Mouse (Mus musculus) embryo, embryonic 11 days (tissue): ENCODE measurements around the gene Slc27a5.
A peak's percentile ranks its signal among the peaks of the same experiment; 100 is the strongest.

ENCODE experiments used
- DNase-seq: peaks from one replicate; pipeline ENCODE4 v3.0.0-alpha.2; 2015

Gene Slc27a5

DNA sequence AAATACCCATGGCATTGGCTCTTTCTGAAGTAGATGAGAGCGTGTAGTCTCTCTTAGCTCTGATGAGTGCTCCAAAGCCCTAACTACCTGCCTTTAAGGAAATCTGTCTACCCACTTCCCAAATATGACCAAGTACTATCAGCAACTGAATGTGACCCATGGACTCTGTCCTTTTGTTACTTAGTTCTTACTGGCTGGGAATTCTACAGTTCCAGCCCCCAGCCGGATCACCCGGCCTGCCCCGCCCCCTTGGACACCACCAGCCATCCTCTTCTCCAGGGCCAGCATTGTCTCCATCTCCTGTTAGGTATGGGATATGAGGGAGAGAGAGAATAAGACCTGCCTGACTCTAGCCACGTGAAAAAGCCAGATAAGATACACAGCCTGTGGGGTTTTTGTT is at the start of gene Slc27a5:
Slc27a5 (minus strand) TSS at position 140 of the 400 bp plus-strand sequence.
- no peak for DNase-seq

DNA sequence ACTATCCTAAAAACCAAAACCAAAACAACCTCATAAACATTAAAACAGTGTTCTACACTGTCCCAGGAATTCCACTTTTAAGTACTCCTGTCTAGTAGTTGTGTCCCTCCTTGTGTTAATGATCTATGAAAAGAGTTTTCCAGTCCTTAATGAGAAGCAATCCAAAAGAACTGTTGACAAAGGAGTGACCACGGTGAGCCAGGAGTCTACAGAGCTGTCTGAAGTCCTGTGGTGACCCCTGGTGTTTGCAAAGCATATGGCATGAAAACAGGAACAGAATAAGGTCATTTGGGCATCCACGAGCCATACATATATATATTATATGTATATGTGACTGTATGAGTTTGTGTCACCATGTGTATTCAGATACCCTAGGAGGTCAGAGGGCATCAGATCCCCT is 48.1 kb upstream of the Slc27a5 start:
- DNase-seq: peak; percentile 78

DNA sequence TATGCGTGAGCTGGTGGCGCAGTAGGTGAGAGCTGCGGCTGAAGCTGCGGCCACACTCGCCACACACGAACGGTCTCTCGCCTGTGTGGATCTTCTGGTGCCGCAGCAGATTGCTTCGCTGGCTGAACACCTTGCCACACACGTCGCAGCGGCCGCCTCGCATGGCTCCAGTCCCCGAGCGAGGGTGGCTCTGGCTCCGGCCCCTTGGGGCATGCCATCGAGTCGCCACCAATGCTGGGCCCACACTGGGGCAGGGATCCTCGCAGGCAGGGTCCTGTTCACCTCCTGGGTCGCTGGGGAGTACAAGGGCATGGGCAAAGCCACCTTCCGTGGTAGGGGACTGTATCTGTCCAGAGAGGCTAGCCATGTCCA is 46.2 kb upstream of the Slc27a5 start:
- no peak for DNase-seq

DNA sequence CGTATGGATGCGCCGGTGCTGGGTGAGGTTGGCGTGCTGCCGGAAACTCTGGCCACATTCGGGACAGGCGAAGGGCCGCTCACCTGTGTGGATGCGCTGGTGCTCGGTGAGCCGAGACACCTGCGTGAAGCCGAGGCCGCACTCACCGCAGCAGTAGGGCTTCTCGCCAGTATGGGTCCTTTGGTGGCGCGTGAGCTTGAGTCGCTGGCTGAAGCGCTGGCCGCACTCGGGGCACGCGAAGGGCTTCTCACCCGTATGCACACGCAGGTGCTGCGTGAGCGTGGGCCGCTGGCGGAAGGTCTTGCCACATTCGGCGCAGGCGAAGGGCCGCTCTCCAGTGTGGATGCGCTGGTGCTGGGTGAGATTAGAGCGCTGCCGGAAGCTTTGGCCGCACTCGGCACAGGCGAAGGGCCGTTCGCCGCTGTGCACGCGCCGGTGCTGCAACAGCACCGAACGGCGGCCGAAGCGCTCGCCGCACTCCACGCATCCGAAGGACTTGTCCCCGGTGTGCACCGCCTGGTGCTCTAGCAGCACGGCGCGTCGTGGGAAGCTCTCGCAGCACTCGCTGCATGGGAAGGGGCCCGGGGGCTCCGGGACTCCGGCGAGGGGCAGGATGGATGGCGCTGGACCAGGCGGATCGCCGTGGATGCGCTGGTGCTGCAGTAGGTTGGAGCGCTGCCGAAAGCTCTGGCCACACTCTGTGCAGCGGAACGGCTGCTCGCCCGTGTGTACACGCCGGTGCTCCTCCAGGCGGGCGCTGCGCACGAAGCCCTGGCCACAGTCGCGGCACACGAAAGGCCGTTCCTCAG is 45.7 kb upstream of the Slc27a5 start:
- peak; percentile 65 for DNase-seq

DNA sequence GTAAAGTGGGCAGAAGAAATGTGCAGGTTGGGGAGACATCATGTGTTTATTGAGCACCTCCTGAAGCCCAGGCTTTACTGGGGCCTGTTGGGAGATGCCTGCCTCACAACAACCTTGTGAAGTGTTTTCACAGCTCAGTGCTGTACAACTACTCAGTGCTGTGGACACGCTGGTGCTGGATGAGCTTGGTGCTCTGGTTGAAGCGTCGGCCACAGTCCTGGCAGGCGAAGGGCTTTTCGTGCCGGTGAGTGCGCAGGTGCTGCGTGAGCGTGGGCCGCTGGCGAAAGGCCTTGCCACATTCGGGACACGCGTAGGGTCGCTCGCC is 45.1 kb upstream of the Slc27a5 start:
- no peak for DNase-seq

DNA sequence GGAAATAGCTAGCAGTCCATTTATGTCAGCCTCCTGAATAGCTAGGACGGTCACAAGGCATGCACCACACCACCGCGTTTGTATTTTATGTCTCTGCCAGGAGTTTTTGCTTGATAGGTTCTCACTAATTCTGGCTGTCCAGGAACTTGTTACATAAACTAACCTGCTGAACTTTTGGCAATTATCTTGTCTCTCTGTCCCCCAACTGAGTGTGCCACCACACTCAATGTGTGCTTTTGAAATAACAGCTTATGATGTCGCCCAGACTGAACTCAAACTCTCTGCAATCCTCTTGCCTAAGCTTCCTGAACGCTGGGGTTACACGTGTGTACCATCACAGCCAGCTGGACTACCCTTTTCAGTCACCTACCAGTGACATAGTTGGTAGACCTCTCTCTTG is 44.5 kb upstream of the Slc27a5 start:
- no peak for DNase-seq

DNA sequence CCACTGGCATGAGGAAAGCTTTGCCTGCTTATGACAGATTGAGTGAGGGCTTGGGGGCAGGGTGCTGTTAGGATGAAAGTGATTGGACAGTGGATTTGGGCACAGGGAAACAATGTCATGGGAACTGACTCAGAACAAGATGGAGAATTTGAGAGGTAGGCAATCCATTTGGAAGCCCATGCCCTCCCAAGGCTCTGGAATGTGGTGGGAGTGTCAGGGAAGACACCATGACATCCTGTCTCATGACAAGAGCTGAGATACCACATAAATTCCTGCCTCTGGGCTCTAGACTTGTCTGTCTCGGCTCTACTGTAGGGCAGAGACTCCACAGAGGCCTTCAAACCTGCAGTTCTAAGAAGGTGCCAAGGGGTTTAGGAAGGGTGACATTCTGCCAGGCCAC is 43.3 kb upstream of the Slc27a5 start:
- no peak for DNase-seq

DNA sequence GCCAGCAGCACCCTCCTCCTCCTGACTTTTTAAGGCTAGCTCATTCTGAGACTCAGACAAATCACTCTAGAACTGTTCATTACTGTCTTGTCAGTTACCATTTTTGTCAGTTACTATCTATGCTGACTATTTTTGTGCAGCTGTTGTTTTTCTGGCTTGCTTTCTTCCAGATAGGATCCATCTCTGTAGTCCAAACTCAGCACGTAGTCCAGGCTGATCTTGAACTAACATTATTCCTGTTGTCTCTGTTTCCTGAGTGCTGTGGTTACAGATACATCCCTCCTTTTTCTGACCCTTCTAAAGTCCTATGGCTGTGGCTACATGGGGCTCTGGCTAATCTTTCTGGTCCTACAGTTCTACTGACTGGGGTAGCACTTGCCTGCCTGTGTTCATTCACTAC is 41.2 kb upstream of the Slc27a5 start:
- no peak for DNase-seq

DNA sequence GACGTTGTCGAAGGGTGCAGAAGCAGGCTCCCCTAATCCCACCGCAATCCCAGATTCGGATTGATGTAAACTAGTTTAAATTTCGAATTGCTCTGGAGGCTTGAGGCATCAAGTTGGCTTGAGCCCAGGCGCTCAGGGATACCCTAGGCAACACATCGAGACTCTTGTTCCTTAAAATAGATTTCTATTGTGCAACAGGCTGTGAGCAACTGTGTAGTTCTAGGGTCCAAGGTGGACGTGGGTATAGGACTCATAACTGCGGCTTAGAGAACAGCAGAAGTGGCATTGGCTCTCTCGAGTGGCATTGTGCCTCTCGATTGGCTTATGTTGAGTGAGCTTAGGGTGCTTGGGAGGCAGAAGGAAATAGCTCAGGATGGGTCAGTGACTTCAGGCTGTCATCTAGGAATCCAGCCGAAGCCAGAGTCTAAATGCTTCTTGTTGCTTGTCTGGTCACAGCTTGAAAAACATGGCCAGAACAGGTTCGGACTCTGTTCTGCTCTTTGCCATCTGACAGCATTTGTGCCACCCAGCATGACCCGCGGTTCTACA is 40.7 kb upstream of the Slc27a5 start:
- DNase-seq: no peak

DNA sequence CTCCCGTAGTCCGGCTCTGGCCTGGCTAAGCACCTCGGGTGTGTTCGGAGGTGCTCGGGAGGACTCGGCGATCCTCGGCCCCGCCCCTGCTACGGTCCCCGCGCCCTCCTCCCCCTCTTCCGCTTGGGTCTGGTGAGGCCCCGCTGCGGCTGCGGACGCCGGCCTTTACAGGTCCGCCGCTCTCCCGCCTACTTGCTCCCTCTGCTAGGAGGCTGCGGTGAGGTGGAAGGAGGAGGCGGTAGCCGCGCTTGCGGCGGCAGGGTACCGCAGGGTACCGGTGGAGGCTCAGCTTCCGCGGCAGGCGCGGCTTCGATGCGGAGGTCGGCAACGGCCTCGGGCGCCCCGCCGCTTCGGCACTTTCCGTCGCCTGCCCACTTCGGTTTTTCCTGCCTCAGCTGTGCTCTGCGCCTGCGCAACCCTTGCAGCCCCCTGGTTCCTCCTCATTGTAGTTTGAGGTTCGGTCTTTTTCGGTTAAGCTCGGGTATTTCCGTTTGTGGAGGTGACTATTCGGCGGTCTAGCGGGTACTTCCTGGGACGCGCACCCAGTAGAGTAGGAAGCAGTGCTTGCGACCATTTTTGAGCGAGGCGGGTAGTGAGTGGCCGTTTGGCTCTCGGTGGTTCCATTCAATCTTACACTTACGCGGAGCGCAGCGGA is 40.0 kb upstream of the Slc27a5 start, which contains the start of gene Ube2m:
Ube2m (minus strand) TSS at position 375 of the 655 bp plus-strand sequence.
- peak; percentile 99 for DNase-seq

DNA sequence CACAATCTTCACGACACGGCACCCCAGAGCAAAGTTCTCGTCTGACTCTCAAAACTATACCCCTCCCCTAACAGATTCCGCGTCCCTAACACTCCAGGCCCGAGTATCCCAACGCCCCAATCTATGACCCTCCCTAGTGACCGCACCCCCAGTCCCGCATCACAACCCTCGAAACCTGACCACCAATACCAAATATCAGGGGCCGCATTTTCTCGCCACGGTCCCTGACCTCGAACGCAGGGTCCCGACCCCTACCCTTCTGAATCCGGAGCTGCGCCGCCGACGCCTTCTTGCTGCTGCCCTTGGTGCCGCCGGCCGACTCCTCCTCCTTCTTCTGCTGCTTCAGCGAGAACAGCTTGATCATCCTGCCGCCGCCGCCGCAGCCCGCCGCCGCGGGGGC is 39.4 kb upstream of the Slc27a5 start:
- no peak for DNase-seq

DNA sequence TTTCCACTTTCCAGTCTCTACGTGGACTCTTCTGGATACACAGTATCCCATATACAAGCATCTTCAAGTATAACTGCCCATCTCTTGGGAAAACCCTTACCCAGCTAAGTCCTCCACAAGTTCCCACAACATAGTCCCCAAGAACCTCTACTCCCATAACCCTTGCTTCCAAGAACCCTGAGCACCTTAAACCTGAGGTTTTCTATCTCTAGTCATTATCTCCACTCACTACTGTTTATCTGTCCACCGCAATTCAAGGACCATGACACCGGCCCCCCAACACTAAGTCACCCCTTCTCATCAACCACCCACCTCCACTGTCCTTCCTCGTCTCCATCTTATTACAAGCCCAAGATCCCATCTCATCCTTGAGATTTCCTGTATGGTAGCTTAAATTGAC is 38.8 kb upstream of the Slc27a5 start:
- no peak for DNase-seq

DNA sequence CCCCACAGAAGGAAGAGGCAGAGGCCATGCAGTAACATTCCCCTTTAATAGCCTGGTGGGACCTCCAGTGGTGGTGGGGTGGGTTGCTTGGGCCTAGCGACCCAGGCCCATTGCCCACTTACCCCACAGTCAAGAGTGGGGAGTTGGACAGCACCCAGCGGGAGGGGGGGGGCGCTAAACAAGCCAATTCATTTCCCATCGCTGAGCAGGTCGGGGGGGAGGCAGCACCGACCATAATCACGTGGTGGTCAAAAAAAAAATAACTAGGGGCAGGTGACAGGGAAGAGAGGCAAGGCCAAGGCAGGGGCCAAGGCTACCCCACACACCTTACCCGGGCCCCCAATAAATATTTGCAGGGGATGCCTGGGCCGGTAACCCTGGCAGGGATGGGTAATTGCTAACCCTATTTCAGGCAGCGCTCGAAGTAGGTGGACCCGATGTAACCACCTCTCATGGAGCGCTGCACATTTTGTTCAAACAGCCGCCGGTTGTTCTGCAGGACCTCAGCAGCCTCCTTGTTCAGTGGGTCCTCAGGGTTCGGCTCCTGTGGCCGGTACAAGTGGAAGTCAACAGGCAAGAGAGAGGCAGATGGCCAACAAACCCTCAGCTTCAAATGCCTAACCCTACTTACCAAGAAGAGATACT is 37.3 kb upstream of the Slc27a5 start:
- no peak for DNase-seq

DNA sequence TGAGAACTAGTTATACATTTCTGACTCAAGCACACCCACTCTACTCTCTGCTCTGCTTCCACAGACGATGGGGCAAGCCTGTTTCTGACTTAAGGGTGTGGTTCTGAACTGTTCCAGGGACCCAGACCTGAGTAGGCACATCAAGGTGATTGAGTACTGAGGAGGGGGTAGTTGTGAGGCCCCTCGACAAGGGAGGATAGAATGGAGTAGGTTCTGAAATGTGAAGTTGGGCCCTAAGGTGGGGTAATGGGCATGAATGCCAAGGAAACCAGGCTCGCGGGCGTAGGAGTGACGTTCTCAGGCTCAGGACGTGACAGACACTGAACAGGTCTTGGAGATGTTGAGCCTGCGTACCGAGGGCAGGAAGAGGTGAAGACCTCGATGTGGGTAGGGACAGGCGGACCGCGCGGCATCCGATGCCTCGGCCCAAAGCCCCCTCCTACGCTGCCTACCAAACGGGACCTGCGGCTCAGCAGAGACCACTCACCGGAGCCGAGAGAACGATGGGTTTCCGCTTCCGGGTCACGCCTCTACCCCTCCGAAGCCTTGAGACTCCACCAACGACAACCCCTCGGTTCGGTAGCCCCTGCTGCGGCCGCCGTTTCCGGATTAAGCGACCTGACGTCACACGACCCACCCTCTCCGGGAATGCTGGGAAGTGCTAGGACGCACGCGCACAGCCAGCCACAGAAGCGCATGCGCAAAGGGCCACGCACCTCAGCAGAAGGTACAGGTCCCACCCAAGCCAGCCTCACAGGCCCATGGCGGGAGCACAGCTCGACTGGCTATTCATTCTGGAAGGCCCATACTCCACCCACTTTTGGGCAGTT is 36.4 kb upstream of the Slc27a5 start, which contains the start of gene Chmp2a:
Chmp2a (minus strand) TSS at position 660 of the 830 bp plus-strand sequence.
- peak; percentile 98 for DNase-seq

DNA sequence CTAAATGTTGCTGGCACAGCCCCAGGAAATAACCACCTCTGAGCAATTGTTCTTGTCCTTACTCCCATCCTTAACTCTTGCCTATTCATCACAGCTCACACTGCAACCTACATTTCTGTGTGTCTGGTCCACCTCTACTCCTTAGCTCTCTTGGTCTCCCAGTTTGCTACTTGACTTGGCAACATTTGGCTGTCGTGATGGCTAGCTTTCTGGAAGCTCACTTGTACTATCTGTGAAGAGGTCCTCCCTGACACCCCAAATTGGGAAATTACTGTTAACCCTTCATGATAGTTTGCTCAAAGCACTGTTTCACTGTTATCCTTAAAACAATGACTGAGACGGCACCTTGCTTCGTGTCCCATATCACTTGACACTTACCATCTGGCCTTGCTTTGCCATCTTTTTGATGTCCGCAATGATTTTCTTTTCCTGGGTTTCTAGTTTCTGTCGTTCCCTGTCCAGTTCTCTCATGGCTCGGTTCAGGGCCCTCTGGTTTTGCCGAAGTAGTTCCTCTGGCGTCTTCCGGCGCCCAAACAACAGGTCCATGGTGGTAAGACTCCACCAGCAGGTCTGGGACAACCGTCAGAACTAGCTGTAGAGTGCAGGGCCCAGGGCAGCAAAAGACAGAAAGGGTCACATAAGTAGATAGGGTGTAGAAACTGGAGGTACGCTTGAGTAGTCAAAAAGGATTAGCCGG is 35.6 kb upstream of the Slc27a5 start:
- DNase-seq: no peak

DNA sequence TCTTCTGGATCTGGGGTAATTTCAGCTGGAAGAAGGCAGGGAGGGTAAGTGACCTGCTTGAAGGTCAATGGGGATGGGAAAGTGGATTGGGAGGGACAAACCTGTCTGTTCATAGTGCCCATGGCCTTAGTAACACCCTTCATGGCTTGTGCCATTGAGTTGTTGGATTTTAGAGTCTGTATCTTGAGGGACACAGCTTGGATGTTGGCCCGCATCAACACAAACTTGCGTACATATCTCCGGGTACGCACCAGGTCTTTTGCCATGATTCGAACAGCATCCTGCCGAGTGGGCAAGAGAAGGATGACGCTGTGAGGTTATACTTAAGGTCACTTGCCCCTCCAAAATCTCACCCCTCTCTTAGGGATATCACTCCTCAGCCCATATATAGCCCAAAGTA is 34.5 kb upstream of the Slc27a5 start:
- DNase-seq: no peak

DNA sequence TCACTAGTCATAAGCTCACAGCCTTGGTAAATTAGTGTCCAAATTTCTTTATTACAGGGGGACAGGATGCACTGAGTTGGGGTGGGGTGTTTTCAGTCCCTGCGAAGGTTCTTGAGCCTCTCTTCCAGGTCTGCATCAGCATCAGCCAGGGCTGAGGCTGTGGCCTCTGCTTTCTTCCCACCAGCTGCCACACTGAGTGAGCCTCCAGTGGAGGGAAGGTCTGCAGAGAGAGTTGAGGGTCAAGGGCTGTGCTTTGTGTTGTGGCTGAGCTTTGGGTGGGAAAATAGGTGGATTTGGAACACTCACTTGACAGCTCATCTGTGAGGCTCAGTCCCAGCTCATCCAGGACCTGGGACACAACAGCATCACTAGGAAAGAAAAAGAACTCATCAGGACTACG is 34.0 kb upstream of the Slc27a5 start:
- no peak for DNase-seq

DNA sequence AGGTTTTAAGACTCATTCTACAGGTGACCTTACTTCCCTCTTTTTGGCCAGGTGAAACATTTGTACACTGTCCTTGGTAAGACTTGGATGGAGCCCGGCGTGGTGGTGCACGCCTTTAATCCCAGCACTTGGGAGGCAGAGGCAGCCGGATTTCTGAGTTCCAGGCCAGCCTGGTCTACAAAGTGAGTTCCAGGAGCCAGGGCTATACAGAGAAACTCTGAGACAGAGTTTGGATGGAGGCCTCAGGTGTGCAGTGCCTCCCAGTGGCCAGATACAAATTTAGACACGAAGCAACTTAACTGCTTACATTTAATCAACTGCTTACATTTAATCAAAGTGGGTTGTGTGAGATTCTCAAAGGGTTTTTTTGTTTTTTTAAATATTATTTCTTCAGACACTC is 33.1 kb upstream of the Slc27a5 start:
- DNase-seq: peak; percentile 23

DNA sequence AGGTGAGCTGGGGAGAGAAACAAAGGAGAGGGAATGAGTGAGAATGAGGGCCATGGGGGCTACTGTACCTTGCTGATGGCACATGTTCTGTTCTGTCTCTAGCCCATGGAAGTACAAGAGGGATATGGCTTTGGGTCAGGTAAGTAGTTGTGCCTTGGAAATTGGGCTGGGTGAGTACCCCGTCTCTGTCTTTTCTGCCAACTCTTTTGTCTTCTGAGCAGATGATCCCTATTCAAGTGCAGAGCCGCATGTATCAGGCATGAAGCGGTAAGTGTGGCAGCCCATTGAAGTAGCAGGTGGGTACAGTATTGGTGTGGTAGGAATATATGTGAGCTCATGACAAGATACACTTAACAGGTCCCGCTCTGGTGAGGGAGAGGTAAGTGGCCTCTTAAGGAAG is 31.0 kb upstream of the Slc27a5 start:
- no peak for DNase-seq

DNA sequence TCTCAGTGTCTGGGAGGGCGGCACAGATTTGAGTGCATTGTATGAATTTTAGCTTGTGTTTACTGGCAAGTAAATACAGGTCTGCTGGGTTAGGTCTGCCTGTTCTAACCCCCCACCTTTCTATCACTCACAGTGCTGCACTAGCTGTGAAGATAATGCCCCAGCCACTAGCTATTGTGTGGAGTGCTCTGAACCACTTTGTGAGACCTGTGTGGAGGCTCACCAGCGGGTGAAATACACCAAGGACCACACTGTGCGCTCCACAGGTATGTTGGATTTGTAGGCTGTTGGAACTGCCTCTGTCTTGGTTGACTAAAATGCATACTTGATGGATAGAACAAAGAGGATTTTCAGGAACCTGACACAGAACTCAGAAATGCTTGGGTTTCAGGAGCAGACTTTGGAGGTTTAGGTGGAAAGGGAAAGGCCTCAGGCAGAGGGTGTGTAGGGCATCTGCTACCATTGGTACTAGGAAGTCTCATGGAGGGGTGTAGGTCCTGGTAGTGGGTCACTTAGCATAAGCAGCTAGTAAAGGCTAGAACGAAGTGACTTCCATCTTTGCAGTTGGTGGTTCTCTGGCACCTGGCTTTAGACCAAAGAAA is 27.6 kb upstream of the Slc27a5 start:
- no peak for DNase-seq

DNA sequence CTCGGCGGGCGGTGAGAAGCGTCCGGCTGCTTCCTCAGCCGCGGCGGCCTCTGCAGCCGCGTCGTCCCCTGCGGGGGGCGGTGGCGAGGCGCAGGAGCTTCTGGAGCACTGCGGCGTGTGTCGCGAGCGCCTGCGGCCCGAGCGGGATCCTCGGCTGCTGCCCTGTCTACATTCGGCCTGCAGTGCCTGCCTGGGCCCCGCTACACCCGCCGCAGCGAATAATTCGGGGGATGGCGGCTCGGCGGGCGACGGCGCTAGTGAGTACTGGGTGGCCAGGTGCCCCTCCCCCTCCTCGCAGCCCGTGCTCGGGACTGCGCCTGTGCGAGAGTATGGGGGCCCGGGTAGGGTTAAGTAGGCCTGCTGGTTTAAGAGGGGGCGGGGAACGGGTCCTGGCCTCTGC is 26.8 kb upstream of the Slc27a5 start:
- peak; percentile 83 for DNase-seq
